Mouse (Mus musculus) intestine, embryonic 15.5 days (tissue): ENCODE results near the gene Ssr2. TPM values are rescaled to one million over a fixed set of nuclear protein-coding genes. Genes with fewer than 3 reads are reported as not detected.
"Not testable (repeated sequence)": the region's sequence is repeated elsewhere in the genome, so short reads cannot be mapped to it uniquely, and the experiment has no call there.

Experiments used
- ATAC-seq: fragments of 200-750 bp; cut with Nextera tagmentation; 2 replicates; pipeline ENCODE4 v1.8.0; 2017; ENCODE audit warnings: moderate TSS enrichment, moderate library complexity
- H3K27ac ChIP-seq: fragments of 300-500 bp; sonication (generic); 2 replicates; pipeline ENCODE4 v1.5.1; 2015; ENCODE audit warnings: mild to moderate bottlenecking, inconsistent platforms
- H3K27me3 ChIP-seq: fragments of 300-500 bp; sonication (generic); replicated peaks from 2 replicates; pipeline ENCODE4 v1.6.1; 2015; ENCODE audit warnings: inconsistent platforms
- H3K36me3 ChIP-seq: fragments of 300-500 bp; sonication (generic); 2 replicates; pipeline ENCODE4 v1.6.1; 2015; ENCODE audit warnings: inconsistent platforms
- H3K4me1 ChIP-seq: fragments of 300-500 bp; sonication (generic); replicated peaks from 2 replicates; pipeline ENCODE4 v1.6.1; 2015; ENCODE audit warnings: inconsistent platforms
- H3K4me2 ChIP-seq: fragments of 300-500 bp; sonication (generic); replicated peaks from 2 replicates; pipeline ENCODE4 v1.6.1; 2015; ENCODE audit warnings: mild to moderate bottlenecking, inconsistent platforms
- H3K4me3 ChIP-seq: fragments of 300-500 bp; sonication (generic); replicated peaks from 2 replicates; pipeline ENCODE4 v1.5.1; 2015; ENCODE audit warnings: inconsistent platforms
- H3K9ac ChIP-seq: fragments of 300-500 bp; sonication (generic); 2 replicates; pipeline ENCODE4 v1.6.1; 2015; ENCODE audit warnings: inconsistent platforms
- H3K9me3 ChIP-seq: fragments of 300-500 bp; sonication (generic); 2 replicates; pipeline ENCODE4 v1.6.1; 2016; ENCODE audit warnings: inconsistent platforms
- WGBS: fragments of 180-500 bp; shearing (Covaris S2); methylation state at CpG from one replicate; pipeline ENCODE4 v1.1.7; 2015; 5-methylcytosine and 5-hydroxymethylcytosine counted together
- polyA plus RNA-seq: library from polyadenylated mRNA; unstranded; fragments of >200 nt; fragmentation: Nextera tagmentation; extraction: Ambion mirVana; gene quantifications from 2 replicates; pipeline ENCODE4 v1.2.1, GENCODE M21; 2015

Gene Ssr2
- polyA plus RNA-seq, 1 experiment from 2014 or later = 338 TPM

- no peak for ATAC-seq
- Histone ChIP-seq H3K36me3 (peaks cover 18% of the 10 kb centered on the region), H3K4me1 (no peaks in the 10 kb centered on the region), H3K4me2 (no peak overlapping the region), H3K4me3 (no peak overlapping the region), H3K9ac (no peak overlapping the region), H3K27ac (no peak overlapping the region), H3K27me3 (no peaks in the 10 kb centered on the region), H3K9me3 (no peaks in the 10 kb centered on the region)
- 71% methylated on average over 1 of the region's 1 CpGs for WGBS
Observed at GRCm38 (mm10) chr3:88571856-88572255, 3.8 kb upstream of the Ssr2 start.

- Histone ChIP-seq H3K4me1 (no peaks in the 10 kb centered on the region), H3K36me3 (peaks cover 13% of the 10 kb centered on the region), H3K4me2 (no peak overlapping the region), H3K9ac (no peak overlapping the region), H3K4me3 (no peak overlapping the region), H3K9me3 (no peaks in the 10 kb centered on the region), H3K27ac (no peak overlapping the region), H3K27me3 (no peaks in the 10 kb centered on the region)
- WGBS = 69% methylated on average over 2 of the region's 2 CpGs
- no peak for ATAC-seq
Observed at GRCm38 (mm10) chr3:88572835-88573234, 2.8 kb upstream of the Ssr2 start.

- Histone ChIP-seq H3K27ac (no peak overlapping the region), H3K27me3 (no peaks in the 10 kb centered on the region), H3K36me3 (peaks cover 3% of the 10 kb centered on the region; the same call in 1 of the 2 replicates), H3K4me3 (no peak overlapping the region), H3K4me2 (no peak overlapping the region), H3K9ac (no peak overlapping the region), H3K4me1 (no peaks in the 10 kb centered on the region), H3K9me3 (no peaks in the 10 kb centered on the region)
- no peak for ATAC-seq
- 85% methylated on average over 2 of the region's 2 CpGs for WGBS
Observed at GRCm38 (mm10) chr3:88573810-88574209, 1.9 kb upstream of the Ssr2 start.

DNA sequence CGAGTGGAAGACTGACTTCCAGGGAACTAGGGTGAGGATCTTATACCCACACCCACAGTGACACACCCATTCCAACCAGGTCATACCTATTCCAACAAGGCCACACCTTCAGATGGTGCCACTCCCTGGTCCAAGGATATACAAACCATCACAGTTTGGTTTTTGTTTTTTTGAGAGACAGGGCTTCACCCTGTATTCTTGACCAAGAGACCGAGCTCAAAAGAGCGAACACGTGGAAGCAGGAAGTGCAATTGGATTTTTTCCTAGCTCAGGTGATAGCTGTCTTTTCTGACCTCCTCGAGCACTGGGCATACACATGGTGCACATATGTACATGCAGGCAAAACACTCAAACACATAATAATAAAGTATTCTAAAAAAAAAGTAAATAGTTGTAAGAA lies 2.2 kb downstream of the Ssr2 start:
- 78% methylated on average over 5 of the region's 5 CpGs for WGBS
- H3K4me3 ChIP-seq, H3K9me3 ChIP-seq, H3K9ac ChIP-seq, H3K4me2 ChIP-seq, H3K4me1 ChIP-seq, H3K27me3 ChIP-seq, H3K27ac ChIP-seq, ATAC-seq, H3K36me3 ChIP-seq: not testable (repeated sequence)

DNA sequence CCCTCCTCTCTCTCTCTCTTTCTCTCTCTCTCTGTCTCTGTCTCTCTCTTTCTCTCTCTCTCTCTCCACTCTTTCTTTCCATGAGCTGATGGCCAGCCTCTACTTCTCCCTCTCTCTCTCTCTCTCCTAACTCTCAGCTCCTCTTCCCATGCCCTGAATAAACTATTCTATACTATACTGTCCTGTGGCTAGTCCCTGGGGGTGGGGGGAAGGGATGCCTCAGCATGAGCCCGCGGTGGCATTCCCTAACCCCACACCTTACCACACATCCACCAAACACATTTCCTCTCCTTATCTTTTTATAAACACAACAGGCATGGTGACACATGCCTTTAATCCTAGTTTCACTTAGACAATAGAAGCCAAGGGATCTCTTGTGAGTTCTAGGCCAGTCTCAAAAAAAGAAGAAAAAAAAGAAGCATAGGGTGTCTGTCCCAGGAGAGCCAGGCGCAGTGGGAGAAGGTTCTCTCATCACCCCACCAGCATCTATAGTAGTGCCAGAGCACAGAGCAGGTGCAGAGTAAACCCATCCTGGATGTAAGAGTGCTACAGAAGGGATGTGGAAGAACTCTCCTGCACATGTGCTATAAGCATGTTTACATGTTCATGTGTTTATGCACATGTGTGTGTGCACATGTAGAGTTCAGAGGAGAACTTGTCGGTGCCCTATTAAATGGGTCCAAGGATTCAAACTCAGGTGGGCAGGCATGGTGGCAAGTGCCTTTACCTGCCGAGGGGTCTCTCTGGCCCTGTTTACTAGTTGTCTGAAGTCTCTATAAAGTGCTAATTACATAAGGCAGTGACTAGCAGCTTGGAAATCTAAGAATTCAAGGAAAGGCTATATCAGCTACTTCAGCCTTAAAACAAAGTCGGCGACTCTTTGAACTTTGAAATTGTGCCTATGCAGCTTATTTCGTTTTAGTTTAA lies 3.1 kb downstream of the Ssr2 start:
- H3K4me1 ChIP-seq = peaks cover 8% of the 10 kb centered on the region; the same call in 1 of the 2 replicates
- ATAC-seq = peak; percentile 21
- H3K4me2 ChIP-seq = peak overlapping the region; percentile 67
- WGBS = 51% methylated on average over 8 of the region's 8 CpGs
- H3K9ac ChIP-seq = no peak overlapping the region
- no peaks in the 10 kb centered on the region for H3K27me3 ChIP-seq
- peak overlapping the region; percentile 100 for H3K4me3 ChIP-seq
- H3K27ac ChIP-seq = no peak overlapping the region
- H3K9me3 ChIP-seq = no peaks in the 10 kb centered on the region
- H3K36me3 ChIP-seq = no peaks in the 10 kb centered on the region; the same call in none of the 2 replicates

GRCm38 (mm10) chr3:88579454-88580117 lies 3.9 kb downstream of the Ssr2 start:
- H3K4me2 ChIP-seq = peak overlapping the region; percentile 67
- peak overlapping the region; percentile 100 for H3K4me3 ChIP-seq
- no peaks in the 10 kb centered on the region for H3K9me3 ChIP-seq
- ATAC-seq = peak; percentile 92
- H3K36me3 ChIP-seq = peaks cover 3% of the 10 kb centered on the region
- 0% methylated on average over 34 of the region's 34 CpGs for WGBS
- peak overlapping the region; percentile 77 for H3K27ac ChIP-seq
- H3K9ac ChIP-seq = peak overlapping the region; percentile 98
- no peaks in the 10 kb centered on the region for H3K27me3 ChIP-seq
- H3K4me1 ChIP-seq = peaks cover 8% of the 10 kb centered on the region; the same call in 1 of the 2 replicates

DNA sequence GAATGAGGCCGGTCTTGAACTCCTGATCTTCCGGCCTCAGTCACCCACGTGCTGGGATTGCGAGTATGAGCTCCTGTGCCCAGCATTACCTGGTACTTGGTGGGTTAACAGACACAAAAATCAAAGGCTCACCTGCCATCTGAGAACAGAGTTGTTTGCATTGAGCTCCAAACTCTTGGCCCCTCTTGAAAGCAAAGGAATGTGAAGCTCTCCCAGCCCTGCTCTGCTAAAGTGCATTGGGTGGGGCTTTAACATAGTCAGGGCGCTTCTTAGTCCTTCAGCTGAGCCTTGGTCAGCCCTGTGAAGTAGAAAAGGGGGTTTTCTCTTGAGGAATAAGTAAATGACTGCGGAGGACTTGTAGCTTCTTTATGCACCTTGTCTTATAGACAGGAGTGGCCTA lies 10.1 kb downstream of the Ssr2 start:
- Histone ChIP-seq H3K27me3 (no peaks in the 10 kb centered on the region), H3K36me3 (peaks cover 30% of the 10 kb centered on the region), H3K4me1 (peaks cover 5% of the 10 kb centered on the region; the same call in 1 of the 2 replicates), H3K4me2 (no peak overlapping the region), H3K27ac (no peak overlapping the region), H3K4me3 (no peak overlapping the region), H3K9me3 (no peaks in the 10 kb centered on the region), H3K9ac (no peak overlapping the region)
- ATAC-seq = no peak
- 83% methylated on average over 6 of the region's 6 CpGs for WGBS

GRCm38 (mm10) chr3:88586640-88587039 lies 11.0 kb downstream of the Ssr2 start:
- 95% methylated on average over 5 of the region's 5 CpGs for WGBS
- no peak for ATAC-seq
- no peak overlapping the region for H3K4me2 ChIP-seq

GRCm38 (mm10) chr3:88590246-88590645 lies 14.6 kb downstream of the Ssr2 start:
- Histone ChIP-seq H3K27ac (no peak overlapping the region), H3K9ac (no peak overlapping the region), H3K27me3 (no peaks in the 10 kb centered on the region), H3K9me3 (no peaks in the 10 kb centered on the region), H3K4me1 (peaks cover 23% of the 10 kb centered on the region), H3K4me3 (no peak overlapping the region), H3K4me2 (no peak overlapping the region), H3K36me3 (peaks cover 27% of the 10 kb centered on the region)
- no peak for ATAC-seq
- WGBS = 22% methylated on average over 5 of the region's 5 CpGs

More at GRCm38 (mm10) chr3:88586640-88587039, 11.0 kb downstream of the Ssr2 start:
- Histone ChIP-seq H3K4me1 (peaks cover 3% of the 10 kb centered on the region; the same call in 1 of the 2 replicates), H3K4me3 (no peak overlapping the region), H3K9ac (no peak overlapping the region), H3K9me3 (no peaks in the 10 kb centered on the region), H3K27me3 (no peaks in the 10 kb centered on the region), H3K27ac (no peak overlapping the region), H3K36me3 (peaks cover 30% of the 10 kb centered on the region)

DNA sequence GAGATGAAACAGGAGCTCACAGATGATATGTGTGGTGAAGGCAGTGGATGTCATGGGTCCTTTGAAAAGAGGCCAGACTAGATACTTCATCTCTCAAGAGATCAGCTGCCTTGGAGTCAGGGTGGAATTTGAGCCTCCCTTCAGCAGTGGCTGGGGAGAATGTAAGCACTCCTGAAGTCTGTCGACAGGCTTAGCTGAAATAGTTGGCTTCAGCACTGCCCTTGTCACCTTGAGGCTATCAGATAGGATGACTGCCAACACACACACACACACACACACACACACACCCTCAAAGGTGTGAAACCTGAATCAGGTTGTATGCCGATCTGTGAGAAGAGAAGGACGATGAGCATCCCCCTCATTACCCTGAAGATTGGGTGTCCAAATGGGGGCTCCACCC lies 15.4 kb downstream of the Ssr2 start:
- no peak overlapping the region for H3K4me3 ChIP-seq
- ATAC-seq = no peak
- no peak overlapping the region for H3K9ac ChIP-seq
- H3K9me3 ChIP-seq = no peaks in the 10 kb centered on the region
- WGBS = 48% methylated on average over 3 of the region's 3 CpGs
- no peak overlapping the region for H3K27ac ChIP-seq
- no peak overlapping the region for H3K4me2 ChIP-seq
- no peaks in the 10 kb centered on the region for H3K27me3 ChIP-seq
- H3K4me1 ChIP-seq = peaks cover 23% of the 10 kb centered on the region
- peaks cover 21% of the 10 kb centered on the region for H3K36me3 ChIP-seq

GRCm38 (mm10) chr3:88591950-88592731 lies 16.5 kb downstream of the Ssr2 start:
- peak; percentile 47; the same call in 1 of the 2 replicates for ATAC-seq
- no peak overlapping the region for H3K9ac ChIP-seq

More at GRCm38 (mm10) chr3:88591950-88592731, 16.5 kb downstream of the Ssr2 start:
- H3K27ac ChIP-seq = 0 out of 2 replicates have a peak overlapping the region, but pooled peaks have one; percentile 17
- H3K27me3 ChIP-seq = no peaks in the 10 kb centered on the region
- H3K4me1 ChIP-seq = peaks cover 23% of the 10 kb centered on the region
- H3K9me3 ChIP-seq = no peaks in the 10 kb centered on the region
- peak overlapping the region; percentile 30; the same call in 1 of the 2 replicates for H3K4me2 ChIP-seq
- peaks cover 15% of the 10 kb centered on the region for H3K36me3 ChIP-seq
- 24% methylated on average over 9 of the region's 9 CpGs for WGBS
- no peak overlapping the region for H3K4me3 ChIP-seq
